Mouse (Mus musculus) kidney, embryonic 16.5 days (tissue): Measurements from ENCODE around the gene Bptf. TPM values are rescaled to one million over a fixed set of nuclear protein-coding genes. Genes with fewer than 3 reads are reported as not detected.
"Not testable (repeated sequence)": the region's sequence is repeated elsewhere in the genome, so short reads cannot be mapped to it uniquely, and the experiment has no call there.

ENCODE experiments used
- ATAC-seq: fragments of 200-750 bp; cut with Nextera tagmentation; 2 replicates; pipeline ENCODE4 v1.8.0; 2017; ENCODE audit warnings: moderate TSS enrichment; ENCODE audit not compliant: low FRiP score, low TSS enrichment
- H3K27ac ChIP-seq: fragments of 300-500 bp; sonication (generic); 2 replicates; pipeline ENCODE4 v1.5.1; 2014; ENCODE audit warnings: low read length
- H3K27me3 ChIP-seq: fragments of 300-500 bp; sonication (generic); 2 replicates; pipeline ENCODE4 v1.6.1; 2014; ENCODE audit warnings: low read length, control low read depth, mixed read lengths; ENCODE audit not compliant: insufficient read depth
- H3K36me3 ChIP-seq: fragments of 300-500 bp; sonication (generic); 2 replicates; pipeline ENCODE4 v1.6.1; 2014; ENCODE audit warnings: low read length, control low read depth, mixed read lengths; ENCODE audit not compliant: insufficient read depth
- H3K4me1 ChIP-seq: fragments of 300-500 bp; sonication (generic); 2 replicates; pipeline ENCODE4 v1.6.1; 2014; ENCODE audit warnings: low read length, control low read depth, mixed read lengths; ENCODE audit not compliant: insufficient read depth
- H3K4me2 ChIP-seq: fragments of 300-500 bp; sonication (generic); replicated peaks from 2 replicates; pipeline ENCODE4 v1.6.1; 2014; ENCODE audit warnings: low read depth, low read length
- H3K4me3 ChIP-seq: fragments of 300-500 bp; sonication (generic); 2 replicates; pipeline ENCODE4 v1.5.1; 2014; ENCODE audit warnings: mild to moderate bottlenecking, low read length
- H3K9ac ChIP-seq: fragments of 300-500 bp; sonication (generic); replicated peaks from 2 replicates; pipeline ENCODE4 v1.6.1; 2014; ENCODE audit warnings: low read length
- H3K9me3 ChIP-seq: fragments of 300-500 bp; sonication (generic); 2 replicates; pipeline ENCODE4 v1.6.1; 2016; ENCODE audit warnings: low read length, control low read depth
- WGBS: fragments of 180-500 bp; shearing (Covaris S2); extraction: QIAGEN DNeasy Blood & Tissue Kit; methylation state at CpG from one replicate; pipeline ENCODE4 v1.1.7; 2014; 5-methylcytosine and 5-hydroxymethylcytosine counted together
- polyA plus RNA-seq: library from polyadenylated mRNA; unstranded; fragments of >200 nt; fragmentation: Nextera tagmentation; extraction: Ambion mirVana; gene quantifications from 2 replicates; pipeline ENCODE4 v1.2.1, GENCODE M21; 2015

Gene Bptf
- polyA plus RNA-seq, 1 experiment from 2014 or later, result 27.7 TPM

DNA sequence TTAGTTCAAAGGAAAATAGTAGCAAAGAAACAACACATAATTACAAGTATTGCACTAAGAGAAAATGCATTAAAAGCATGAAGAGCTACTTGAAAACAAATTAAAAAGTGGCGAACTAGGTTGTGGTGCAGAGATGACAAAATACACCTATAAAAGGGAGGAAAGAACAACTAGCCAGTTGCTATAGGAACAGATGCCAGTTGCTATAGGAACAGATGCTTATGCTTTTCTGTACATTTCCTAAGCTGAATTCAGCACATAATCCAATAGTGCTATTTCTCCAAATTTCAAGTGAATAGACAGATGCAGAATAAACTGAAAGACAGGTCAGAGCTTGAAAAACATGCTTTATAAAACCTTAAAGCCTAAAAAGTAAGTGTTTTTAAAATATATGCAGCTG, 67.3 kb downstream of the Bptf start:
- Histone ChIP-seq H3K9me3 (no peaks in the 10 kb centered on the region), H3K4me1 (no peaks in the 10 kb centered on the region), H3K27me3 (no peaks in the 10 kb centered on the region), H3K9ac (no peak overlapping the region), H3K4me3 (no peak overlapping the region), H3K27ac (no peak overlapping the region), H3K36me3 (peaks cover 72% of the 10 kb centered on the region), H3K4me2 (no peak overlapping the region)
- ATAC-seq, result no peak
- WGBS, result 82% methylated on average over 1 of the region's 1 CpGs

DNA sequence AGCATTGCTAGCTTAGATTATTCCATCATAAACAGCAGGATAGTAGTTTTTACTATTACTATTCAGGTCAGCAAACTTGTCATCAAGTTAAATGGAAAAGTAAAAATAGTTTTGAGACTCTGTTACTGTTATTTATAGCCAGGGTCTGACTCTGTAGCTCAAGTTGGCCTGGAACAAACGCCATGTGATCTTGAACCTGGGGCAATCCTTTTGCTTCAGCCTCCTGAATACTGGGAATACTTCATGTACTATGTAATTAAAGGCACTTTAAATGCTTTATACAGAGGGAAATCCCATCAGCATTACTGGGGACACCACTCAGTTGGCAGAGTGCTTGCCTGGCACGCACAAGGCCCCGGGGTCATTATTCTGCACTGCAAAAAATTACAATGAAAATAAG, 68.9 kb downstream of the Bptf start:
- no peak overlapping the region for H3K4me3 ChIP-seq
- H3K27me3 ChIP-seq, result no peaks in the 10 kb centered on the region
- no peak overlapping the region for H3K9ac ChIP-seq
- no peaks in the 10 kb centered on the region for H3K4me1 ChIP-seq
- H3K27ac ChIP-seq, result no peak overlapping the region
- peaks cover 80% of the 10 kb centered on the region for H3K36me3 ChIP-seq
- no peaks in the 10 kb centered on the region for H3K9me3 ChIP-seq
- WGBS, result 98% methylated on average over 3 of the region's 3 CpGs
- no peak overlapping the region for H3K4me2 ChIP-seq
- no peak for ATAC-seq

DNA sequence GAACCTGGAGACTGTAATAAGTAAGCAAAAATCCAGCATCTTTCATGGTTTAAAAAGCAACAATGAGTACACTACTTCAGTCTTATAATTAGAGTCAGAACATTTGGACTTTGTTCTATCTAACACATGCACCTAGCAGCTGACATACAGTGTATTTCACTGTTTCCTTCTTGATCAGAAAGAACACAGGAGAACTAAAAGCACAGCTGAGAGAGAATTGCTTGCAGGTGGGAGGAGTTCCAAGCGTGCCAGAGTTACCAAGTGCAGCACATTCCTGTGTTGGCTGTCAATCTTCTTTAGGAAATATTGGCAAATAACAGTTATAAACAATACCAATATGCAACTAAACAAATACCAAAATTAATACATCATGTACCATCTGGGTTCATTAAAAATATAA, 71.0 kb downstream of the Bptf start:
- H3K4me3 ChIP-seq, result no peak overlapping the region
- H3K27ac ChIP-seq, result no peak overlapping the region
- H3K4me1 ChIP-seq, result no peaks in the 10 kb centered on the region
- no peaks in the 10 kb centered on the region for H3K9me3 ChIP-seq
- H3K4me2 ChIP-seq, result no peak overlapping the region
- H3K27me3 ChIP-seq, result no peaks in the 10 kb centered on the region
- no peak for ATAC-seq
- 97% methylated on average over 1 of the region's 1 CpGs for WGBS
- no peak overlapping the region for H3K9ac ChIP-seq
- H3K36me3 ChIP-seq, result peaks cover 77% of the 10 kb centered on the region

DNA sequence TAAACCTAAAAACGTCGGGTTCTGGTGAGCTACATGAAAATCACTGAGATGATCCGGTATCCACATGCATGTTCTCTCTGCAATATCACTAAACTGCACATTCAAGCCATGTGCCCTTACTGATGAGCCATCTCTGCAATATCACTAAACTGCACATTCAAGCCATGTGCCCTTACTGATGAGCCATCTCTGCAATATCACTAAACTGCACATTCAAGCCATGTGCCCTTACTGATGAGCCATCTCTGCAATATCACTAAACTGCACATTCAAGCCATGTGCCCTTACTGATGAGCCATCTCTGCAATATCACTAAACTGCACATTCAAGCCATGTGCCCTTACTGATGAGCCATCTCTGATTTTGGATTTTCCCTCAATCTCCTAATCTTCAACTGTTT, 72.3 kb downstream of the Bptf start:
- not testable (repeated sequence) for H3K4me1 ChIP-seq, H3K27ac ChIP-seq, H3K9ac ChIP-seq, H3K4me2 ChIP-seq, H3K27me3 ChIP-seq, H3K4me3 ChIP-seq, H3K9me3 ChIP-seq, ATAC-seq
- 96% methylated on average over 3 of the region's 3 CpGs for WGBS
- peaks cover 77% of the 10 kb centered on the region for H3K36me3 ChIP-seq

DNA sequence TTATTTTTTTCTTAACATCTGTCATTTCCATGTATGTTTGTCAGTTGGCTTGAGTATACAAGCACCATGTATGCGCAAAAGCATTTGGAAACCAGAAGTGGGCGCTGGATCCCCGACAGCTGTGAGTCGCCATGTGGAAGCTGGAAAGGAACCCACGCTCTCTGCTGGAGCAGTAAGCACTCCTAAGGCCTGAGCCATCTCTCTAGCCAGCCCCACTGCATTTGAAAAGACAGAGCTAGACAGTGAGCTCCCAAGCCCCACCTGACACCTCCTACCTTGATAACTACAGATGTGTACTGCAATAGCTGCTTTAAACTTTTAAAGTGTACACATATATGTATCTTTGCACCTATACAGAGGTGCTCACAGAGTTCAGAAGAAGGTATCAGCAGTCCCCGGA, 74.5 kb downstream of the Bptf start:
- 92% methylated on average over 6 of the region's 6 CpGs for WGBS
- Histone ChIP-seq H3K9me3 (no peaks in the 10 kb centered on the region), H3K27me3 (no peaks in the 10 kb centered on the region), H3K4me3 (no peak overlapping the region), H3K9ac (no peak overlapping the region), H3K4me1 (no peaks in the 10 kb centered on the region), H3K4me2 (no peak overlapping the region), H3K36me3 (peaks cover 86% of the 10 kb centered on the region), H3K27ac (no peak overlapping the region)
- no peak for ATAC-seq

DNA sequence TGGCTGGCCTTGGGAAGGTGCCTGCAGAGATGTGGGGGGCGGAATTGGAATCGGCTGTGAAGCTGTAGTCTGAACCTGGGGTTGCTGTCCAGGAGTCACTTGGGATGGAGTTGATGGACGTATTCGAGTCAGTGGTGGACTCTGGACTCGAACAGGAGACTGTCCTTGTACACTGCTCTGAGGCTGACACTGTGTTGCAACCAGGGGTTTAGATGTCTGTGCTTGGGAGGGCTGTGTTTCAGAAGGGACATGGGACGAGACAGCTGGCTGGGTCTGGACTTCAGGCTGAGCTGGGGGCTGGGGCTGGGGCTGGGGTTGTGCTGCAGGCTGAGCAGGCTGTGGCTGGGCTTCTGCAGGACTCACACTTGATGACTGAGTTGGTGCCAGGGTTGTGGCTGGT, 77.1 kb downstream of the Bptf start:
- Histone ChIP-seq H3K36me3 (peaks cover 73% of the 10 kb centered on the region), H3K4me2 (no peak overlapping the region), H3K27ac (no peak overlapping the region), H3K27me3 (no peaks in the 10 kb centered on the region), H3K4me3 (no peak overlapping the region), H3K9me3 (no peaks in the 10 kb centered on the region), H3K4me1 (no peaks in the 10 kb centered on the region), H3K9ac (no peak overlapping the region)
- no peak for ATAC-seq
- WGBS, result 95% methylated on average over 6 of the region's 6 CpGs

DNA sequence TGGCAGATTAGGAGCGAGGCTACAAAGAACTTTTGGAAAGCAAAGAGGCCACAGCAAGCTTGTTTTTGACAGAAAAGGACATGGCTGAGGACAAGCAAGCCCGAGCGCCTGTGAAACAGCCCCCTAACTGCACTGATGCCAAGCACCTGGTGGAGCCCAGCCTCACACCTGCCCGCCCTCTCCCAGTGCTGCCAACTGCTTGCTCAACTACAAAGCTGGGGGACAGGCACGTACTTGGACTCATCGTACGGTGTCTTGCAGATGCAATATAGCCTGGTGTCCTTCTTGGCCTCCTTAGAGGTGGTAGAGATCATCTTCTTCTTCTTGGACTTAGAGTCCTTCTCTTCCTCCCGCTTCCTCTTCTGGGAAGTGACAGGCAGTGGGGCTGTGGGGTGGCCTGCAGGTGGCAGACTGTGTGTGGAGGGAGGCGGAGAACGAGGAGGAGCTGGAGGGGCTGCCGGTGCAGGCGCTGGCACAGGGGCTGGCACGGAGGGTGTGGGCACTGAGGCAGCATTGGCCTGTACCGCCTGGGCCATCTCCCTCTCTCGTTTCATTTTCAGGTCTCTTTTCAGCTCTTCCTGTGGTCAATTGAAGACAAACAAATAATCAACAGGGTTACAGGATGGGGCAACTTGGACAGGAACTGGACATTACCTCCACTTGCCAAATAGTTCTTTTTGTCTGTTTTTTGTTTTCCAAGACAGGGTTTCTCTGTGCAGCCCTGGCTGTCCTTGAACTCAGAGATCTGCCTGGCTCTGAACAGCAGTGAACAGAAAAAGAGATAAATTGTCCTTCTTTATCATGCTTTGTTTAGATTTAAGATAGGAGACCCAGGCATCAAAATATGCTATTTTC, 84.9 kb downstream of the Bptf start:
- Histone ChIP-seq H3K27ac (no peak overlapping the region), H3K9ac (no peak overlapping the region), H3K4me1 (no peaks in the 10 kb centered on the region), H3K9me3 (no peaks in the 10 kb centered on the region), H3K36me3 (peaks cover 43% of the 10 kb centered on the region), H3K4me2 (no peak overlapping the region), H3K4me3 (no peak overlapping the region), H3K27me3 (no peaks in the 10 kb centered on the region)
- no peak for ATAC-seq
- WGBS, result 92% methylated on average over 15 of the region's 15 CpGs

DNA sequence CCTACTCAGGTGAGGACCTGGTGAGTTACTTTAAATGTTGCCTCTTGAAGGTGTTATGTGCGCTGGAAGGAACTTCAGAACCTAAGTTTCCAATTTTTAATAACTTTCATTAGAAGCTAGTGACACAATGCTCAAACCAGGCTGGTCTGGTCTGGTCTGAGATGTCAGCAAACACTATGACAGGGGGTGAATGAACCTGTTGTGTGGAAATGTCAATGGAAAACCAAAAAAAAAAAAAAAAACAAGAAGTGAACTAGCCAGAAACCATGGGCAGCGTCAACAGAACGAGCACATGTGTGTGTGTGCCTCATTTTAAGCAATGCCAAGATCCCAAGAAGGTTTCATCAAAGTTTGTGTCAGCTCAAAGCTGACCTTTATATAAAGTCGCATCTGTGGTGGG, 86.4 kb downstream of the Bptf start:
- no peak overlapping the region for H3K27ac ChIP-seq
- H3K4me2 ChIP-seq, result no peak overlapping the region
- H3K9ac ChIP-seq, result no peak overlapping the region
- no peak overlapping the region for H3K4me3 ChIP-seq
- 87% methylated on average over 4 of the region's 4 CpGs for WGBS
- no peak for ATAC-seq
- no peaks in the 10 kb centered on the region for H3K27me3 ChIP-seq
- no peaks in the 10 kb centered on the region for H3K4me1 ChIP-seq
- peaks cover 46% of the 10 kb centered on the region for H3K36me3 ChIP-seq
- no peaks in the 10 kb centered on the region for H3K9me3 ChIP-seq

DNA sequence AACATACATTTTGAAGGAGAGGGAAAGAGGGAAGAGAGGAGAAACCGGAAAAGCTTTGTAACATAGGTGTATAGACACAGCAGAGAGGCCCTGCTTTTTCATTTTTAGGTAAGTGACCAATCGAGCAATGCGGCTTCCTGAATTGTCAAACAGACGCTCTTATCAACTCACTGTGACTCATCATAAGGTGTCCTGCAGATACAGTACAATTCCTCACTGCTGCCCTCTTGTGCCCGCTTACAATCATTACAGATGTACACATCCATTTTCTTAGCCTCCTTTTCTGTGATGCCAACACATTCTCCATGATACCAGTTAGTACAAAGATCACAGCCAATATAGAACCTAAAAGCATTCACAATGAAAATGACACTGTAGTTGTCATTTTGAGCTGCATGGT, 87.6 kb downstream of the Bptf start:
- peaks cover 57% of the 10 kb centered on the region for H3K36me3 ChIP-seq
- no peaks in the 10 kb centered on the region for H3K9me3 ChIP-seq
- H3K4me2 ChIP-seq, result no peak overlapping the region
- H3K4me3 ChIP-seq, result no peak overlapping the region
- ATAC-seq, result no peak
- H3K9ac ChIP-seq, result no peak overlapping the region
- H3K27me3 ChIP-seq, result no peaks in the 10 kb centered on the region
- H3K4me1 ChIP-seq, result no peaks in the 10 kb centered on the region
- 57% methylated on average over 5 of the region's 5 CpGs for WGBS
- no peak overlapping the region for H3K27ac ChIP-seq

DNA sequence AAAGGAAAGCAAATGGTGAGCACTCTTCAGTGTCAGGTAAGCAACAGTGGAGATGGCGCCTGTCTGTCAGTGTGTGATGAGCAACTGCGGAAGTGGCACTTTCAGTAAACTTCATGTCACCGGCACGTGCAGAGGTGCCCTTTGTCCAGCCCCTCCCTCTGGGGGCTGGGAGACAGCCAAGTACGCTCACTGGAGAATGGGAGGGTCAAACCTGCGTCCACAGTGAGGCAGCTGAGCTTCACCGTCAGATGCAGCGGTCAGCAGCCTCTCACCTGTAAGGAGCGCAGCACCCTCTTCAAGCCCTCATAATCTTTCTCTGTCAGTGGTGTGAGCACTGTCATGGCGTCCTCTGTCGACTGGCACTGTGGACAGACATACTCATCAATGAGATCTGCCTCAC, 88.6 kb downstream of the Bptf start:
- Histone ChIP-seq H3K4me1 (no peaks in the 10 kb centered on the region), H3K4me2 (no peak overlapping the region), H3K36me3 (peaks cover 65% of the 10 kb centered on the region), H3K27ac (no peak overlapping the region), H3K27me3 (no peaks in the 10 kb centered on the region), H3K9me3 (no peaks in the 10 kb centered on the region), H3K9ac (no peak overlapping the region), H3K4me3 (no peak overlapping the region)
- ATAC-seq, result no peak
- WGBS, result 92% methylated on average over 11 of the region's 11 CpGs
